8 mouse cellular contexts compared by ENCODE assay signal in the genomic region with DNA sequence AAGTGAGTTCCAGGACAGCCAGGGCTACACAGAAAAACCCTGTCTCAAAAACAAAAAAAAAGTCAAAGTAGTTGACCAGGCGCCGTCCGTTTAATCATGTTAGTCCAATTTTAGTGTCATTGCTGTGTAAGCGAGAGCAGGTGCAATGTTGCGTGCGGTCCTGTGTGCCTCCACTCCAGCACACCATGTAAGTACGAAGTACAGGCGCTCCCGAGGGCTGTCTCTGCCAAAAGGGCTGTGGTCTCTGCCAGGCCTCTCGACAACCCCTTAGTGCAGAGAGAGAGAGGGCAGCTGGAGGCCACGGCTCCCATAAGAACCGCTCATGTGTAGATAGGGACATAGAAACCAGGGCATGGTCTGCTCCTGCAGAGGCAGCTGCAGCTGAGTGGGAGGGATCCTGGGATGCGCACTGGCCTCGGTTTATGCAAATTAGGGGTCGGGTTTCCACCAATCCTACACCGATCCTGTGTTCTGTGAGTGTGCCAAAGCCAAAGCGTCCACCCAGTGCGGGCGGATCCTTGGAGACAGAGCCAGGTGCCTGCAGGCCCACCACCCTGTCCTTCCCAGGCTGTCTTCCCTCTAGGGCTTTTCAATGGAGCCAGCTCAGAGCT. TPM values are rescaled to one million over a fixed set of nuclear protein-coding genes. Genes with fewer than 3 reads are reported as not detected.
DNase-seq lines count a peak whose midpoint lies in the region; ATAC-seq lines count a peak whose summit lies in the region.

No protein-coding gene starts in this region.

- no peak overlapping the region for H3K4me3 ChIP-seq in heart, embryonic 13.5 days
- H3K4me3 ChIP-seq in midbrain, embryonic 14.5 days (replicated peaks; ENCODE audit: low read depth, low read length), result no peak overlapping the region

- H3K9ac ChIP-seq in heart, embryonic 13.5 days, result no peak overlapping the region
- 0 out of 2 replicates have a peak overlapping the region, but pooled peaks have one; percentile 0 for H3K9ac ChIP-seq in midbrain, embryonic 14.5 days (replicated peaks; ENCODE audit: low read length)

- DNase-seq in ovary, adult 18-20 months (ENCODE audit: low spot score), result peak; percentile 48
- no peak for DNase-seq in ovary, postnatal 10 days (ENCODE audit: low spot score)
- DNase-seq in kidney, postnatal 10 days, result peak; percentile 59
- peak; percentile 75 for DNase-seq in midbrain, embryonic 14.5 days
- no peak for DNase-seq in left cerebral cortex, postnatal 36 days (ENCODE audit: low spot score in 2 of 2)
- DNase-seq in layer of hippocampus, postnatal 25 days (ENCODE audit: extremely low spot score in 1 of 2, low spot score in 1 of 2), result no peak

- WGBS in heart, embryonic 13.5 days, result 27% methylated on average over 19 of the region's 19 CpGs
- 35% methylated on average over 19 of the region's 19 CpGs for WGBS in midbrain, embryonic 14.5 days

- intact Hi-C loops in left cerebral cortex, postnatal 36 days (cut with DNase I), result no loop called here

- peak overlapping the region; percentile 34; the same call in 1 of the 2 replicates for H3K4me2 ChIP-seq in heart, embryonic 13.5 days
- H3K4me2 ChIP-seq in midbrain, embryonic 14.5 days (ENCODE audit: low read length), result no peak overlapping the region

- H3K27me3 ChIP-seq in heart, embryonic 13.5 days (replicated peaks), result no peaks in the 10 kb centered on the region
- H3K27me3 ChIP-seq in midbrain, embryonic 14.5 days (ENCODE audit: control insufficient read depth, insufficient read depth, low read length), result no peaks in the 10 kb centered on the region

- peak; percentile 63; the same call in 1 of the 2 replicates for ATAC-seq in heart, embryonic 13.5 days (ENCODE audit: extremely low read depth, insufficient number of reproducible peaks, low FRiP score, low TSS enrichment)
- ATAC-seq in midbrain, embryonic 14.5 days (ENCODE audit: low FRiP score, low TSS enrichment), result peak; percentile 70
- ATAC-seq in monocyte, adult 5-6 weeks (replicated peaks; ENCODE audit: insufficient number of reproducible peaks, low FRiP score, low TSS enrichment, poor library complexity, severe bottlenecking), result no peak

- H3K36me3 ChIP-seq in heart, embryonic 13.5 days, result peaks cover 44% of the 10 kb centered on the region
- peaks cover 40% of the 10 kb centered on the region for H3K36me3 ChIP-seq in midbrain, embryonic 14.5 days (ENCODE audit: control insufficient read depth, insufficient read depth, low read length)

- H3K9me3 ChIP-seq in heart, embryonic 13.5 days, result no peaks in the 10 kb centered on the region
- no peaks in the 10 kb centered on the region for H3K9me3 ChIP-seq in midbrain, embryonic 14.5 days (ENCODE audit: control insufficient read depth, low read length)

- peaks cover 4% of the 10 kb centered on the region; the same call in 1 of the 2 replicates for H3K4me1 ChIP-seq in heart, embryonic 13.5 days
- H3K4me1 ChIP-seq in midbrain, embryonic 14.5 days (ENCODE audit: control insufficient read depth, insufficient read depth, low read length), result peaks cover 3% of the 10 kb centered on the region; the same call in 1 of the 2 replicates

- peak overlapping the region; percentile 66 for H3K27ac ChIP-seq in heart, embryonic 13.5 days (replicated peaks)
- H3K27ac ChIP-seq in midbrain, embryonic 14.5 days (replicated peaks; ENCODE audit: low read depth, low read length), result peak overlapping the region; percentile 57; the same call in 1 of the 2 replicates

RNA-seq across cellular contexts. Expression of a gene that starts 23.5 kb away (rescaled TPM):
- 26.5 and 28.4 TPM in 2 replicates for polyA plus RNA-seq in heart, embryonic 13.5 days (2015; fragmentation: Nextera tagmentation; extraction: Ambion mirVana)
- 40.5 and 42.3 TPM in 2 replicates for polyA plus RNA-seq in midbrain, embryonic 14.5 days (2014; fragmentation: Nextera tagmentation; extraction: Ambion mirVana)
- 13.7 to 53.1 TPM (median 36.9 TPM) in 3 replicates for total RNA-seq in monocyte, adult 5-6 weeks (2017)
- total RNA-seq in left cerebral cortex, postnatal 36 days (2021), result 10 to 100 TPM; 21.2 to 25.7 TPM
- 10 to 100 TPM; 24.4 to 25.0 TPM for total RNA-seq in layer of hippocampus, postnatal 25 days (2021)

RNA-seq across cellular contexts. Expression of a gene that starts 44.2 kb away (rescaled TPM):
- polyA plus RNA-seq in heart, embryonic 13.5 days (2015; fragmentation: Nextera tagmentation; extraction: Ambion mirVana), result 7.5 and 7.9 TPM in 2 replicates
- polyA plus RNA-seq in midbrain, embryonic 14.5 days (2014; fragmentation: Nextera tagmentation; extraction: Ambion mirVana), result 27.6 and 30.7 TPM in 2 replicates
- not detected in 3 replicates for total RNA-seq in monocyte, adult 5-6 weeks (2017)
- 10 to 100 TPM; 60.4 to 73.0 TPM for total RNA-seq in left cerebral cortex, postnatal 36 days (2021)
- 10 to 100 TPM; 74.7 to 76.2 TPM for total RNA-seq in layer of hippocampus, postnatal 25 days (2021)

RNA-seq across cellular contexts. Expression of a gene that starts 49.7 kb away (rescaled TPM):
- 120 TPM in 2 replicates for polyA plus RNA-seq in heart, embryonic 13.5 days (2015; fragmentation: Nextera tagmentation; extraction: Ambion mirVana)
- 161 and 185 TPM in 2 replicates for polyA plus RNA-seq in midbrain, embryonic 14.5 days (2014; fragmentation: Nextera tagmentation; extraction: Ambion mirVana)
- 71.4 to 93.1 TPM (median 76.4 TPM) in 3 replicates for total RNA-seq in monocyte, adult 5-6 weeks (2017)
- 100 to 1,000 TPM; 230 to 232 TPM for total RNA-seq in left cerebral cortex, postnatal 36 days (2021)
- total RNA-seq in layer of hippocampus, postnatal 25 days (2021), result 100 to 1,000 TPM; 230 to 237 TPM

Comparison
In these comparisons a context has a peak if more than half of its experiments do, and no peak if none do; other contexts are left out.
1. DNase-seq: peak in ovary, adult 18-20 months (single experiment), kidney, postnatal 10 days (single experiment) and midbrain, embryonic 14.5 days (single experiment); none in ovary, postnatal 10 days (single experiment), left cerebral cortex, postnatal 36 days (0 of 2) and layer of hippocampus, postnatal 25 days (0 of 2).
2. RNA of a gene that starts 44.2 kb away (total RNA-seq): 74.7 to 76.2 TPM in layer of hippocampus, postnatal 25 days and 60.4 to 73.0 TPM in left cerebral cortex, postnatal 36 days; not detected in monocyte, adult 5-6 weeks; every median in the first group is over 10 times any median in the second.